Mouse (Mus musculus): ENCODE measurements around the gene Ube3b. TPM values are rescaled to one million over a fixed set of nuclear protein-coding genes. Genes with fewer than 3 reads are reported as not detected.

The Ube3b gene
- polyA plus RNA-seq, 1 experiment from 2014 or later, result 34.0 TPM

DNA sequence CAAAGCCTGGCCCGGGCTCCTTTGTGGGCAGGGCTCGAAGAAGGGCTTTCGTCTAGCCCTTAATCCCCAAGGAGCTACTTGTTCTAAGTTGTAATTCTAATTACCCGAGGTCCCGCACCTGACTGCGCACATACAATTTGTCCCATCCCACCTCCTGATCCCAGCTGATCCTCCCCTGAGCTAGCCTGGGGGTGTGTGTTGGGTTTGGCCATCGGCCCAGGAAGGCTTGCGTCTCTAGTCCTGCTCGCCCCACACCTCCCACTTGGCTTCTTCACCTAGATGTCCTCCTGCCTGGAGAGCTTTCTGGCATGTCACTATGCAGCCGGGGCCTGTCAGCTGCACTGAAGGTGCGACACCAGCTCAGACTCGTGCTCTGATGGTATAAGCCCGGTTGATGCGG is 55.2 kb downstream of the Ube3b start:
- H3K4me3 ChIP-seq, result no peak overlapping the region
- no peaks in the 10 kb centered on the region for H3K4me1 ChIP-seq
- no peaks in the 10 kb centered on the region for H3K27me3 ChIP-seq
- H3K9me3 ChIP-seq (replicated peaks), result no peaks in the 10 kb centered on the region
- no peak overlapping the region for H3K27ac ChIP-seq
- no peak overlapping the region for H3K9ac ChIP-seq
- H3K4me2 ChIP-seq, result no peak overlapping the region
- no peak for ATAC-seq
- H3K36me3 ChIP-seq (ENCODE audit: poor library complexity, severe bottlenecking), result peaks cover 30% of the 10 kb centered on the region
- WGBS, result 92% methylated on average over 14 of the region's 14 CpGs

DNA sequence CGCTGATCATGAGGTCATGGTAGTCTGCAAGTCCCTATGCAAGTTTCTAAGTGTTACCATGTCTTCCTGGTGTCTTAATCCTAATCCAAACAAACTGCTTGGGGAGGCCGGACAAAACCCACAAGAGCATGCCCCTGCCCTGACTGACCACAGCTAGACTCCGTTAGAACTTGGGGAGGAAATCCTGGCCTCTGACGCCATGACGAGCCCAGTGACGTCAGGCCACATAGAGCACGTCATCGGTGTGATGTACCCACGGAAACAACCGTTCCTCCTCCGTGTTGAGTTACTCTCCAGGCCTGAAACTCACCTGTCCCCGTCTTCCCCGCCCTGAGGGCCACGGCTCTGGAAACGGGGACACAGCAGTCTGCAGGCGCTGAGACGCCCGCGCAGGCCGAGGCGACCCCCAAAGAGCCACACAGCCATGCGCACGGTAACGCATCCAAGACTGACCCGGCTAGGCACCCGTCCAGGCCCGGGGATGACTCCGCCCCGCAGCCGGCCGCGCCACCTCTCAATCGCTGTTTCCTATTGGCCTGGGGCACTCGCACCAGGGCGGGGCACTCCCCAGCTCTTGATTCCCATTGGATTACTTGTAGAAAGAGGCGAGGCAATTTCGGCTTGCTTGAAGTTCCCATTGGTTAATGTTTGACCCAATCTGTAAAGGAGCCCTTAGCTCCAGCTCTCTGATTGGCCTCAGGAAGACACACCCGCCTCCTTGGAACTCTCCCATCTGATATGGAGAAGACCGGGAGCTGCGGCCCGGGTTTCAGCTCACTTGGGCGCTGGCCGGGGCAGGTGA is 63.4 kb downstream of the Ube3b start, which contains the start of the genes Mmab and Mvk:
TSS of gene Mmab (minus strand) at position 495 of the 802 bp plus-strand sequence.
TSS of gene Mvk (plus strand) at position 704 of the 802 bp plus-strand sequence.
- Histone ChIP-seq H3K4me3 (peak within 1 kb of the TSS; percentile 80), H3K9me3 (replicated peaks) (no peaks in the 10 kb centered on the region), H3K27ac (peak within 1 kb of the TSS; percentile 64), H3K4me1 (peaks cover 15% of the 10 kb centered on the region), H3K9ac (peak within 1 kb of the TSS; percentile 83), H3K36me3 (ENCODE audit: poor library complexity, severe bottlenecking) (peaks cover 24% of the 10 kb centered on the region), H3K27me3 (no peaks in the 10 kb centered on the region), H3K4me2 (peak within 1 kb of the TSS; percentile 89)
- WGBS, result 3% methylated on average over 43 of the region's 43 CpGs
- peak; percentile 99 for ATAC-seq

DNA sequence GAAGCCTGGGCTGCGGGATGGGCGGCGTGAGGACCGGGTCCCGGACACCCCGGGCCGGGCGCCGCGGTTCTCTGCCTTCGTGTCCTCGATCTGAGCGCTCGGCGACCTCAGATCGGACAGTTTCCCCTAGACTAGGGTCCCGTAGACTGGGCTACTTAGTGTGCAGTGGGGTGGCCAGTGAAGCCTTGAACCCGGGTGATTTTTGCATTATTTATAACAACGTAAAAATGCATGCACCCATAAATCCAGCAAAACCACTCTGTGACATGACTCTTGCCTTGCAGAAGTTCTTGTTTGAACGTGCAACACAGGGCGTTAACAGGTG is 63.9 kb downstream of the Ube3b start:
- H3K27ac ChIP-seq, result no peak overlapping the region
- peak overlapping the region; percentile 83 for H3K9ac ChIP-seq
- no peaks in the 10 kb centered on the region for H3K9me3 ChIP-seq (replicated peaks)
- no peak for ATAC-seq
- peak overlapping the region; percentile 80 for H3K4me3 ChIP-seq
- peak overlapping the region; percentile 89 for H3K4me2 ChIP-seq
- H3K4me1 ChIP-seq, result peaks cover 15% of the 10 kb centered on the region
- H3K27me3 ChIP-seq, result no peaks in the 10 kb centered on the region
- under 1% methylated on average over 21 of the region's 21 CpGs for WGBS
- H3K36me3 ChIP-seq (ENCODE audit: poor library complexity, severe bottlenecking), result peaks cover 27% of the 10 kb centered on the region

DNA sequence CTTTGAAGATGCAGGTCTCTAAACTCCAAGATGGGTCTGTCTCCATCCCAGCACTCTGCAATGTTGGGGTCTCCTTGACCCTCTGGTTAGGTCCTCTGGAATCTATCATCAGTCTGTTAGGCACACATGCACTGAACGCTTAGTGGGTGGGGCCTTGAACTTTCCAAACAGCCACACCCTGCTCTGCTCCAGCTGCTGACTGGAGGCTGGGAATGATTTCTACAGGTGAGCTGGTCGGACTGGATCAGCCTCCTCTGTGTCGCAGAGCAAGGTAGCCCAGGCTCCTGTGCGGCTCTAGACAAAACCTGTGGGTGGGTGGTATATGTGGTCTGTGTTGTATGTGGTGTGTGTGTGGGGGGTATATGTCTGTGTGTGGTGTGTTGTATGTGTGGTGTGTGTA is 68.6 kb downstream of the Ube3b start:
- peaks cover 70% of the 10 kb centered on the region for H3K36me3 ChIP-seq (ENCODE audit: poor library complexity, severe bottlenecking)
- 95% methylated on average over 4 of the region's 4 CpGs for WGBS

DNA sequence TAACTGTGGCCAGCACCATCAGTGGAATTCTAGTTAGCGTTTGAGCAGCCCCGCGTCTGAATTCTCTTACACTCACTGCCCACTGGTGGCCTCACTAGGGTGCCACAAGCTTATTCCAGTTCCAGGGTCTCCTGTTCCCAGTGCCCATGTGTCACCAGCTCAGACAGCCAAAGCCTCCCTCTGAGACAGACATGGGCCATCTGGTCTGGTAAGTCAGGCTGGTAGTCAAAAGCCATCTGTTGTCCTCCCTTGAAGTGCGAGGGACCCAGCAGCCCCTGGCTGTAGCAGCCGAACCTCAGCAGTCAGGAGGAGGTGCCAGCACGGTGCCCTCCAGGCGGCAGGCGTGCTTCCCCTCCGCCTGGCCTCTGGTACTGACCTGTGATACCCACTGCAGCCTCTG is 75.9 kb downstream of the Ube3b start:
- Histone ChIP-seq H3K9ac (no peak overlapping the region; the same call in 1 of the 2 replicates), H3K36me3 (ENCODE audit: poor library complexity, severe bottlenecking) (peaks cover 37% of the 10 kb centered on the region), H3K4me3 (no peak overlapping the region), H3K4me2 (no peak overlapping the region), H3K27ac (no peak overlapping the region), H3K9me3 (replicated peaks) (no peaks in the 10 kb centered on the region), H3K4me1 (peaks cover 5% of the 10 kb centered on the region; the same call in 1 of the 2 replicates), H3K27me3 (peaks cover 3% of the 10 kb centered on the region; the same call in 1 of the 2 replicates)
- WGBS, result 74% methylated on average over 9 of the region's 9 CpGs
- no peak for ATAC-seq

More for the DNA sequence above, 68.6 kb downstream of the Ube3b start:
- Histone ChIP-seq H3K27me3 (no peaks in the 10 kb centered on the region), H3K4me1 (peaks cover 10% of the 10 kb centered on the region), H3K9ac (no peak overlapping the region), H3K9me3 (replicated peaks) (no peaks in the 10 kb centered on the region), H3K4me2 (no peak overlapping the region), H3K4me3 (no peak overlapping the region), H3K27ac (no peak overlapping the region)
- ATAC-seq, result no peak

DNA sequence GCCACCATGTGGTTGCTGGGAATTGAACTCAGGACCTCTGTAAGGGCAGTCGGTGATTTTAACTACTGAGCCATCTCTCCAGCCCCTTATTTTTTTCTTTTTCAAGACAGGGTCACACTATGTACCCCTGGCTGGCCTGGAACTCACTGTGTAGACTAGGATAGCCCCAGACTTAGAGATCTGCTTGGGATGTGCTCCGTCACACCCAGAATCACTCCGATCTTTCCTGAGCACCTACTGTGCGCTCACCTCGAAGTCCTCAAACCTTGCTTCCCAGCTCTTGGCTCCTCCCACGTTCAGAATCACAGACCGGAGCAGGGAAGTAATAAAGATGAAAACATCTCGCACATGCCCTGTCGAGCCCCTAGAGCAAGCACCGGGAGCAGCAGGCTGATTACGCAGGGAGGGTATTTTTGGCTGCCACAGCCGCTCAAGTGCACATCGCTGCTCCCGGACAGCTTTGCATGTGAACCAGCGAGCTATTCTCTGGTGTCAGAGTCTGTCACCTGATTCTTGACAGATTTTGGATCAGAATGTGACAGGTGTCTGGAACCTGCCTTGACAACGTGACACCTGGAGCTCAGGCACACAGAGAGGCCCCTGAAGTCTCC is 76.7 kb downstream of the Ube3b start:
- no peaks in the 10 kb centered on the region for H3K9me3 ChIP-seq (replicated peaks)
- 80% methylated on average over 16 of the region's 16 CpGs for WGBS
- H3K27me3 ChIP-seq, result peaks cover 3% of the 10 kb centered on the region; the same call in 1 of the 2 replicates
- peaks cover 9% of the 10 kb centered on the region; the same call in 1 of the 2 replicates for H3K4me1 ChIP-seq
- H3K4me3 ChIP-seq, result no peak overlapping the region
- H3K4me2 ChIP-seq, result no peak overlapping the region
- H3K27ac ChIP-seq, result no peak overlapping the region
- H3K36me3 ChIP-seq (ENCODE audit: poor library complexity, severe bottlenecking), result peaks cover 30% of the 10 kb centered on the region
- ATAC-seq, result no peak
- no peak overlapping the region for H3K9ac ChIP-seq

DNA sequence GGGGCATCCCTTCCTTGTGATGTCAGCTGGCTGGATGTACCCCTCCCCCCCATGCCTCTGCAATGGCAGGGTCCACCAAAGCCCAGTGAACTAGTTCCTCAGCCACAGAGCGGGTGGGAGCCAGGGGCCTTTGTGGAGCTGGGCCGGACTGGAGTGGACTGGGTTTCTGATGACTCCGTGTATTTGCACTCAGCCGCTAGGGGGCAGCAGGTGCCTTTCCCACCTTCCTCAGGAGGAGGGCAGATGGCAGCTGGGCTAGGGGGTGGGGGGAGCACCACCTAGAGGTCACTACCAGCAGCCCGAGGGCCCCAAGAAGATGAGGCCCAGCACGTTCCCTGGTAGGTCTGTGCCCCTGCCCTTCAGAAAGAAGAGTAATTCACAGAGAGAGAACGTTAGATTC is 80.8 kb downstream of the Ube3b start:
- peak; percentile 59 for ATAC-seq
- Histone ChIP-seq H3K27ac (no peak overlapping the region), H3K9me3 (replicated peaks) (no peaks in the 10 kb centered on the region), H3K36me3 (ENCODE audit: poor library complexity, severe bottlenecking) (peaks cover 4% of the 10 kb centered on the region; the same call in 1 of the 2 replicates), H3K4me1 (peaks cover 19% of the 10 kb centered on the region), H3K4me3 (no peak overlapping the region), H3K27me3 (peaks cover 17% of the 10 kb centered on the region; the same call in 1 of the 2 replicates), H3K9ac (no peak overlapping the region), H3K4me2 (no peak overlapping the region)
- WGBS, result under 1% methylated on average over 7 of the region's 7 CpGs

DNA sequence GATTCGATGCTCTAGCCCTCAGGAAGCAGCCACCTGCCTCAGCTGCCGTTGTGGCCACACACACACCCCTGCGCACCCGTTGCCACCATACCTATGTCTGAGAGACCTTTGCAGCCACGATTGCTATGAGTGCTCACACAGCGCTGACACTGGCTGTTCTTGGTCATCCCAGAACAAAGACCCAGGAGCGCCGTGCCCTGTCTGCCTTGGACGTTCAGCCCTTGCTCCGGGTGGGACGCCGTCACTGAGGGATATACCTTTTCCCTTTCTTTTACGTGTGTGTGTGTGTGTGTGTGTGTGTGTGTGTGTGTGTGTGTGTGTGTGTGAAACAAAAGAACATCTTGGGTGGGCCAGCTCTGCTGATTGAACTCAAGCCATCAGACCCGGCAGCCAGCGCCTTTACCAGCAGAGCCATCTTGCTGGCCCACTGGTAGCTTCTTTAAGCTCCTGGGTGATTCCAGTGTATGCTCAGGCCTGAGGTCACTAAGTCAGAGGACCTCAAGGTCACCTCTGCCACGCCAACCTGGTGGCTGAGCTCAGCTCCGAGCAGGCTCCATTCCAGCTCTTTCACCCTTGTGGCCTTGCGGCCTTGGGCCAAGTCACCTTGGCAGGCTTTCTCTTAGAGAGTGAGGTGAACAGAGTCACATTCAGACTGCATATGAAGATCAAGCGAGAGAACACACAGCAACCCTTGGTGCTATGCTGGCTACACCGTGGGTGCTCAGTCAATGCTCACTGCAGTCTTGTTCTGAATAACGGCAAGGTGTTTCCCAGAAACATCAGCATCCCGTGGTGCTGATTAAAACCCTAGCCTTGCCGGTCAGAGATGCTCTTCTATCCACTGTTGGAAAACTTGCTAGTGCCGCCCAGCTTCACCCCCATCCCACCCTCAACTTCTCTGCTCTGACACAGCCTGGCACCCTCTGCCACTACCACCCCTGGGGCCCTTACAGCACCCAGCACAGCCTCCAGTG is 81.9 kb downstream of the Ube3b start:
- Histone ChIP-seq H3K27me3 (peaks cover 17% of the 10 kb centered on the region; the same call in 1 of the 2 replicates), H3K4me1 (peaks cover 29% of the 10 kb centered on the region), H3K27ac (no peak overlapping the region), H3K9me3 (replicated peaks) (no peaks in the 10 kb centered on the region), H3K36me3 (ENCODE audit: poor library complexity, severe bottlenecking) (no peaks in the 10 kb centered on the region), H3K4me2 (no peak overlapping the region), H3K9ac (no peak overlapping the region), H3K4me3 (no peak overlapping the region)
- 75% methylated on average over 24 of the region's 24 CpGs for WGBS
- ATAC-seq, result no peak

DNA sequence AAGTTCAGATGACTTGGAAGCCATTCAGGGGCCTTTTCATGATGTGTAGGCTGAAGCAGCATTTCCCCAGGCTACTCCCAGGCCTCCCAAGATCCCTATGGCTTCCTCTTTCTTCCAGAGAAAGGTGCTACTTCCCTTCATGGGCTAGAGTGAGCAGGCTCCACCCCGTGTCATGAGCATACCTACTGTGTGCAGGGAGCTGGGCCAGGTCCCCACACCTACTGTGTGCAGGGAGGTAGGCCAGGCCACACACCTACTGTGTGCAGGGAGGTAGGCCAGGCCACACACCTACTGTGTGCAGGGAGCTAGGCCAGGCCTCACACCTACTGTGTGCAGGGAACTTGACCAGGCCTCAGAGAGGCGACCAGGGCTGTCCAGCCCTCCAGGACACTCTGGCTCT is 84.2 kb downstream of the Ube3b start:
- H3K27ac ChIP-seq, result no peak overlapping the region
- H3K36me3 ChIP-seq (ENCODE audit: poor library complexity, severe bottlenecking), result no peaks in the 10 kb centered on the region
- no peak for ATAC-seq
- H3K4me3 ChIP-seq, result no peak overlapping the region
- H3K4me1 ChIP-seq, result peaks cover 48% of the 10 kb centered on the region
- no peak overlapping the region for H3K9ac ChIP-seq
- no peak overlapping the region for H3K4me2 ChIP-seq
- H3K9me3 ChIP-seq (replicated peaks), result no peaks in the 10 kb centered on the region
- peaks cover 17% of the 10 kb centered on the region; the same call in 1 of the 2 replicates for H3K27me3 ChIP-seq
- 75% methylated on average over 2 of the region's 2 CpGs for WGBS

DNA sequence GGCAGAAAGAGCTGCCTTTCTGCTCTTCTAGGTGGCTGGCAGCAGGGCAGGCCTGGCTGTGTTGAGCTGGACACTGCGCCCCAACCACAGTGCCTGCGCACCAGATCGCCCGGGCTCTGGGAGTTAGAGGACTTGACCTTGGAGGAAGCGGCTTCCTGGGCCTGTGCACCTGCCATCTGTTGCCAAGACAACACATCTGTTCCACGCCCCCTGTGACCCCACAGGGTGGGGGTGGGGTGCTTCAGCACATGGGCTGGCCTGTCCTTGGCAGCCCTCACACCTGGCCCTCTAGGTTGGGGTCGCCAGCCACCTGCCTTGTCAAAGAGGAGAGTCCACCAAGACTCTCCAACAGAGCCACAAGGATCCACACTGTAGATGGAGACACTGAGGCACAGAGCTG is 85.2 kb downstream of the Ube3b start:
- 61% methylated on average over 7 of the region's 7 CpGs for WGBS
- peaks cover 14% of the 10 kb centered on the region; the same call in 1 of the 2 replicates for H3K27me3 ChIP-seq
- H3K4me3 ChIP-seq, result no peak overlapping the region
- peaks cover 53% of the 10 kb centered on the region for H3K4me1 ChIP-seq
- H3K9me3 ChIP-seq (replicated peaks), result no peaks in the 10 kb centered on the region
- no peak for ATAC-seq
- no peak overlapping the region for H3K27ac ChIP-seq
- H3K4me2 ChIP-seq, result no peak overlapping the region
- H3K36me3 ChIP-seq (ENCODE audit: poor library complexity, severe bottlenecking), result no peaks in the 10 kb centered on the region
- no peak overlapping the region for H3K9ac ChIP-seq

DNA sequence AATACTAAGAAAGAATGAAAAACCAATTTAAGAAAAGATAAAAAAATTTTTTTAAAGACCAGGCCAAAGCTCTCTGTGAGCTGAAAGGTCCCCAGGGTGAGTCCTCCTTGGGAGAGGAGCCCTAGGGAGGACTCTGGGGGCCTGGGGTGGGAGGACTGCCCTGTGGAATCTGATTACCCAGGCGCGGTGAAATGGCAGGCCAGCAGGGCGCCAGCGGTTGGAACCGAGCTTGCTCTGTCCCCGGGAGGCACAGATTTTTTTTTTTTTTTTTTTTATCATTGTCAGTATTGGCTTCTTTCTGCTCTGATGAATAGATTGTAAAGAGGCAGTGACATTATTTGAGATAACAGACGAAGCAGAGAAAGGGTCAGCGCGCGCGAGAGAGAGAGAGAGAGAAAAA is 86.6 kb downstream of the Ube3b start:
- no peaks in the 10 kb centered on the region for H3K36me3 ChIP-seq (ENCODE audit: poor library complexity, severe bottlenecking)
- H3K27me3 ChIP-seq, result peaks cover 17% of the 10 kb centered on the region; the same call in 1 of the 2 replicates
- H3K9ac ChIP-seq, result 0 out of 2 replicates have a peak overlapping the region, but pooled peaks have one; percentile 21
- peak overlapping the region; percentile 50 for H3K4me2 ChIP-seq
- H3K9me3 ChIP-seq (replicated peaks), result peaks cover 3% of the 10 kb centered on the region; the same call in 1 of the 2 replicates
- 0% methylated on average over 11 of the region's 11 CpGs for WGBS
- H3K4me1 ChIP-seq, result peaks cover 44% of the 10 kb centered on the region
- peak overlapping the region; percentile 91 for H3K27ac ChIP-seq
- H3K4me3 ChIP-seq, result peak overlapping the region; percentile 24
- ATAC-seq, result peak; percentile 34; the same call in 1 of the 2 replicates

All from forebrain, embryonic 13.5 days (tissue).